Mouse (Mus musculus) MEL (cell line): ENCODE results near the gene Traf5. TPM values are rescaled to one million over a fixed set of nuclear protein-coding genes. Genes with fewer than 3 reads are reported as not detected.

Source experiments
- DNase-seq: peaks from one replicate; pipeline ENCODE4 v3.0.0; 2011; ENCODE audit warnings: low read depth, low spot score
- H3K27ac ChIP-seq: 2 replicates; pipeline ENCODE4 v1.5.1; 2012; ENCODE audit warnings: low read depth, mild to moderate bottlenecking, control low read depth, low read length, moderate library complexity; ENCODE audit not compliant: control insufficient read depth
- H3K27me3 ChIP-seq, 2 experiments: fragments of 150-350 bp in 1 of 2; sonication (generic) in 1 of 2; 2 replicates each; pipeline ENCODE4 v1.6.1; 2012; ENCODE audit warnings: low read length in 2 of 2, mild to moderate bottlenecking in 2 of 2, improper control_type of control experiment in 1 of 2, moderate library complexity in 1 of 2; ENCODE audit not compliant: insufficient read depth in 2 of 2, control insufficient read depth in 1 of 2
- H3K36me3 ChIP-seq, 2 experiments: 2 replicates each; pipeline ENCODE4 v1.6.1; 2012 to 2014; ENCODE audit warnings: low read length in 2 of 2, improper control_type of control experiment in 1 of 2, inconsistent platforms in 1 of 2, mild to moderate bottlenecking in 1 of 2; ENCODE audit not compliant: insufficient read depth in 2 of 2, control insufficient read depth in 1 of 2
- H3K4me1 ChIP-seq, 2 experiments: fragments of 150-350 bp in 1 of 2; sonication (generic) in 1 of 2; 2 replicates each; pipeline ENCODE4 v1.6.1; 2012; ENCODE audit warnings: low read length in 2 of 2, improper control_type of control experiment in 1 of 2, mild to moderate bottlenecking in 1 of 2; ENCODE audit not compliant: insufficient read depth in 2 of 2, control insufficient read depth in 1 of 2
- H3K4me3 ChIP-seq, 2 experiments: fragments of 150-350 bp in 1 of 2; sonication (generic) in 1 of 2; 2 replicates each; pipeline ENCODE4 v1.5.1; 2012; ENCODE audit warnings: low read depth in 2 of 2, low read length in 2 of 2, mild to moderate bottlenecking in 2 of 2, moderate library complexity in 2 of 2, control low read depth in 1 of 2, improper control_type of control experiment in 1 of 2; ENCODE audit not compliant: control insufficient read depth in 1 of 2, insufficient read depth in 1 of 2
- H3K79me2 ChIP-seq: 2 replicates; pipeline ENCODE4 v1.6.1; 2012; ENCODE audit warnings: mild to moderate bottlenecking, low read length, moderate library complexity; ENCODE audit not compliant: control insufficient read depth, poor library complexity, insufficient read depth
- H3K9ac ChIP-seq: 2 replicates; pipeline ENCODE4 v1.6.1; 2012; ENCODE audit warnings: low read depth, mild to moderate bottlenecking, control low read depth, low read length, moderate library complexity; ENCODE audit not compliant: control insufficient read depth, poor library complexity, severe bottlenecking
- H3K9me3 ChIP-seq: fragments of 150-350 bp; sonication (generic); replicated peaks from 2 replicates; pipeline ENCODE4 v1.6.1; 2012; ENCODE audit warnings: mild to moderate bottlenecking, low read length, improper control_type of control experiment, moderate library complexity; ENCODE audit not compliant: insufficient read depth
- BHLHE40 ChIP-seq: IDR thresholded peaks from 2 replicates; pipeline ENCODE4 v1.6.1; 2012; ENCODE audit warnings: low read depth, mild to moderate bottlenecking, inconsistent platforms, low read length, improper control_type of control experiment, borderline replicate concordance
- CTCF ChIP-seq, 3 experiments: IDR thresholded peaks in 2 of 3; conservative IDR thresholded peaks in 1 of 3; 2 replicates each; pipeline ENCODE4 v1.5.1; 2011 to 2012; ENCODE audit warnings: low read length in 3 of 3, low read depth in 2 of 3, mild to moderate bottlenecking in 2 of 3, improper control_type of control experiment in 1 of 3, inconsistent platforms in 1 of 3, mixed read lengths in 1 of 3, moderate library complexity in 1 of 3; ENCODE audit not compliant: control insufficient read depth in 1 of 3, insufficient read depth in 1 of 3, poor library complexity in 1 of 3, severe bottlenecking in 1 of 3
- E2F4 ChIP-seq: IDR thresholded peaks from 2 replicates; pipeline ENCODE4 v1.6.1; 2011; ENCODE audit warnings: low read depth, low read length, improper control_type of control experiment, borderline replicate concordance
- ELF1 ChIP-seq: IDR thresholded peaks from 2 replicates; pipeline ENCODE4 v1.6.1; 2014; ENCODE audit warnings: low read depth, mild to moderate bottlenecking, inconsistent platforms, low read length, improper control_type of control experiment, moderate library complexity
- EP300 ChIP-seq, 2 experiments: IDR thresholded peaks; 2 replicates each; pipeline ENCODE4 v1.6.1; 2011; ENCODE audit warnings: improper control_type of control experiment in 2 of 2, low read length in 2 of 2, low read depth in 1 of 2, mild to moderate bottlenecking in 1 of 2
- GATA1 ChIP-seq: IDR thresholded peaks from 2 replicates; pipeline ENCODE4 v1.6.1; 2011; ENCODE audit warnings: low read depth, low read length, improper control_type of control experiment
- JUND ChIP-seq: IDR thresholded peaks from 2 replicates; pipeline ENCODE4 v1.6.1; 2011; ENCODE audit warnings: low read depth, mild to moderate bottlenecking, improper control_type of control experiment, low read length
- MAZ ChIP-seq: IDR thresholded peaks from 2 replicates; pipeline ENCODE4 v1.6.1; 2012; ENCODE audit warnings: low read depth, mild to moderate bottlenecking, inconsistent platforms, low read length, improper control_type of control experiment
- MYC ChIP-seq: IDR thresholded peaks from 2 replicates; pipeline ENCODE4 v1.6.1; 2011; ENCODE audit warnings: low read depth, mild to moderate bottlenecking, low read length, improper control_type of control experiment, moderate library complexity
- POLR2A ChIP-seq, 2 experiments: IDR thresholded peaks; 2 replicates each; pipeline ENCODE4 v1.6.1; 2011 to 2012; ENCODE audit warnings: low read length in 2 of 2, mild to moderate bottlenecking in 2 of 2, control low read depth in 1 of 2, improper control_type of control experiment in 1 of 2, low read depth in 1 of 2, moderate library complexity in 1 of 2; ENCODE audit not compliant: control insufficient read depth in 1 of 2, insufficient read depth in 1 of 2, poor library complexity in 1 of 2
- POLR2AphosphoS5 ChIP-seq: IDR thresholded peaks from 2 replicates; pipeline ENCODE4 v1.6.1; 2012; ENCODE audit warnings: low read depth, borderline replicate concordance, mild to moderate bottlenecking, inconsistent platforms, low read length, moderate library complexity, mixed read lengths
- TBP ChIP-seq: IDR thresholded peaks from 2 replicates; pipeline ENCODE4 v1.8.0; 2011; ENCODE audit warnings: low read depth, low read length, improper control_type of control experiment
- UBTF ChIP-seq: IDR thresholded peaks from 2 replicates; pipeline ENCODE4 v1.6.1; 2012; ENCODE audit warnings: low read depth, mild to moderate bottlenecking, inconsistent platforms, low read length, improper control_type of control experiment, moderate library complexity, borderline replicate concordance; ENCODE audit not compliant: insufficient read depth
- USF1 ChIP-seq: IDR thresholded peaks from 2 replicates; pipeline ENCODE4 v1.6.1; 2014; ENCODE audit warnings: low read depth, mild to moderate bottlenecking, inconsistent platforms, low read length, improper control_type of control experiment, moderate library complexity
- USF2 ChIP-seq, 2 experiments: IDR thresholded peaks; 2 replicates each; pipeline ENCODE4 v1.6.1; 2011 to 2012; ENCODE audit warnings: improper control_type of control experiment in 2 of 2, low read length in 2 of 2, borderline replicate concordance in 1 of 2, inconsistent platforms in 1 of 2, low read depth in 1 of 2, mild to moderate bottlenecking in 1 of 2; ENCODE audit not compliant: insufficient read depth in 1 of 2
- ZNF384 ChIP-seq: IDR thresholded peaks from 2 replicates; pipeline ENCODE4 v1.6.1; 2012; ENCODE audit warnings: low read depth, mild to moderate bottlenecking, inconsistent platforms, low read length, improper control_type of control experiment
- polyA plus RNA-seq, 2 experiments: library from polyadenylated mRNA; stranded (reverse) in 1 of 2; unstranded in 1 of 2; fragments of >175 nt in 1 of 2; fragments of >200 nt in 1 of 2; gene quantifications; 2 replicates each; pipeline versions ENCODE4 v1.2.1 to v1.2.4; 2012; ENCODE audit warnings: low replicate concordance in 2 of 2, low read depth in 1 of 2; ENCODE audit not compliant: insufficient read length in 2 of 2, insufficient read depth in 1 of 2, missing spikeins in 1 of 2
- total RNA-seq: library from RNA; depleted of rRNA; stranded (reverse); fragments of 300-350 nt; gene quantifications from 2 replicates; pipeline ENCODE4 v1.2.3, GENCODE M21; 2012

Traf5 gene
- total and polyA plus RNA-seq, 3 experiments: 4.0 to 7.3 TPM; not detected in 1

- Histone ChIP-seq H3K36me3 (peaks cover 0 to 5% of the 10 kb centered on the region in 2 experiments; a peak in 1 of 4 replicates), H3K79me2 (no peaks in the 10 kb centered on the region; the same call in 1 of the 2 replicates), H3K9me3 (no peaks in the 10 kb centered on the region), H3K9ac (no peak overlapping the region), H3K4me3 (no peak overlapping the region), H3K27me3 (no peaks in the 10 kb centered on the region), H3K27ac (no peak overlapping the region), H3K4me1 (peaks cover 0 to 6% of the 10 kb centered on the region in 2 experiments; a peak in 2 of 4 replicates)
- DNase-seq: peak; percentile 9
- TF ChIP-seq USF1 (no peak), GATA1 (no peak), E2F4 (no peak)
Measured at GRCm38 (mm10) chr1:191994476-191994875, 97.9 kb downstream of the Traf5 start.

GRCm38 (mm10) chr1:191992040-191992780 is 100.1 kb downstream of the Traf5 start:
- Histone ChIP-seq H3K4me3 (no peak overlapping the region), H3K27me3 (no peaks in the 10 kb centered on the region)
- DNase-seq: no peak
- TF ChIP-seq BHLHE40 (no peak), EP300 (IDR thresholded peaks at IDR 0.05; ENCODE audit: low read depth in 1 of 2, low read length in 2 of 2) (no peak), CTCF (IDR thresholded peaks at IDR 0.05 in 2 of 3, conservative IDR thresholded peaks at IDR 0.05 in 1 of 3; ENCODE audit: control insufficient read depth in 1 of 3, insufficient read depth in 1 of 3, low read depth in 2 of 3, low read length in 3 of 3, poor library complexity in 1 of 3, severe bottlenecking in 1 of 3) (no peak), JUND (no peak), POLR2AphosphoS5 (no peak), E2F4 (no peak), ELF1 (no peak), MYC (no peak), ZNF384 (no peak), MAZ (no peak), UBTF (no peak), GATA1 (no peak), TBP (no peak), POLR2A (IDR thresholded peaks at IDR 0.05; ENCODE audit: control insufficient read depth in 1 of 2, insufficient read depth in 1 of 2, low read depth in 1 of 2, low read length in 2 of 2, poor library complexity in 1 of 2) (no peak), USF2 (IDR thresholded peaks at IDR 0.05; ENCODE audit: borderline replicate concordance in 1 of 2, insufficient read depth in 1 of 2, low read depth in 1 of 2, low read length in 2 of 2) (no peak)
- TF ChIP-seq, all 39 proteins: peak for 0
- no peak overlapping the region for H3K9ac ChIP-seq
- H3K27ac ChIP-seq: no peak overlapping the region
- peaks cover 0 to 11% of the 10 kb centered on the region in 2 experiments; a peak in 2 of 4 replicates for H3K4me1 ChIP-seq
- H3K79me2 ChIP-seq: no peaks in the 10 kb centered on the region; the same call in 1 of the 2 replicates
- H3K9me3 ChIP-seq: no peaks in the 10 kb centered on the region
- peaks cover 0 to 12% of the 10 kb centered on the region in 2 experiments; a peak in 2 of 4 replicates for H3K36me3 ChIP-seq
